Mouse (Mus musculus) heart, adult 18-20 months (tissue): ENCODE measurements around the gene Ikzf1. TPM values are rescaled to one million over a fixed set of nuclear protein-coding genes. Genes with fewer than 3 reads are reported as not detected.
A peak's percentile ranks its signal among the peaks of the same experiment; 100 is the strongest.

Experiments used
- DNase-seq, 2 experiments: peaks; one replicate each; pipeline ENCODE4 v3.0.0; 2021 to 2022; ENCODE audit warnings: mixed read lengths in 1 of 2
- total RNA-seq, 2 experiments: library from RNA; stranded (reverse); gene quantifications; 2 replicates each; pipeline ENCODE4 v1.2.3; 2021

Ikzf1 gene
- total RNA-seq, 2 experiments from 2014 or later, result 0.99 to 6.6 TPM

DNA sequence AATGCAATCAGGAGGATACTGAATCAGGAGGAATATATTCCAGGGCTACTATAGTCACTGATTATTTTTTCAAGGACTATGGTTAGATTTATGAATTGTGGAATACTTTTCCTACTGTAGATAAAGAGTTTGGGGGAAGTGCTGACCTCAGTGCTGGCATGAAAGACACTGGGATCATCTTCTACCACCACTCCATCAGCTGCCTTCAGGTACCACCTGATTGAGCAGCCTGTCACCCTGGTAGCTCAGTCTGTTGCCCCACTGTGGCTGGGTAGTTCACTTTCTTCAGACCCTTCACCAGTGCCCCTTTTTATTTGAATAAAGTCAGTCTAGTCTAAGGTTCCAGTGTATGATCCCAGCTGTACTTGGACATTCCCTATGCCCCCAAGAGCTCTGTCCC, 81.9 kb downstream of the Ikzf1 start:
- DNase-seq, result no peak

DNA sequence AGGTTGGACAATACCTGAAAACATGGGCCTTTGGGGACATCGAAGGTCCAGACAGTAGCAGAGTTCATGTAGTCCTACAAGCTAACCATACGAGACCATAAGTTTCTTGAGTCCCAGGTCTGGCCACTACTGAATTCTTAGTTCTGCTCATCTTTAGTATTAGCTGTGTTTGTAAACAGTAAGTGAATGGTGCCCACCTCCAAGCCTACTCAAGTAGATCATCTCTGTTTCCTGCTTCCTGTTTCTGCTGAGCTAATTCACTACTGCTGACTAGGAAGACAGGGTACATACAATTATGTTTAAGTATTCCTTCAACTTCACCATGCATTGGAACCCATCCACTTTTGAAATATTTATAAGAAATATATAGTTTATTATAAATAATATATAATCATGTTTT, 83.3 kb downstream of the Ikzf1 start:
- DNase-seq, result no peak

DNA sequence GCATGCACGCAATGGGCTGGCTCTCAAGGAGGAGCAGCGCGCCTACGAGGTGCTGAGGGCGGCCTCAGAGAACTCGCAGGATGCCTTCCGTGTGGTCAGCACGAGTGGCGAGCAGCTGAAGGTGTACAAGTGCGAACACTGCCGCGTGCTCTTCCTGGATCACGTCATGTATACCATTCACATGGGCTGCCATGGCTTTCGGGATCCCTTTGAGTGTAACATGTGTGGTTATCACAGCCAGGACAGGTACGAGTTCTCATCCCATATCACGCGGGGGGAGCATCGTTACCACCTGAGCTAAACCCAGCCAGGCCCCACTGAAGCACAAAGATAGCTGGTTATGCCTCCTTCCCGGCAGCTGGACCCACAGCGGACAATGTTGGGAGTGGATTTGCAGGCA, 84.5 kb downstream of the Ikzf1 start:
- DNase-seq, result no peak

- no peak for DNase-seq
Observed at GRCm38 (mm10) chr11:11770691-11771090, 85.9 kb downstream of the Ikzf1 start.

GRCm38 (mm10) chr11:11772196-11772595, 87.4 kb downstream of the Ikzf1 start:
- no peak for DNase-seq

DNA sequence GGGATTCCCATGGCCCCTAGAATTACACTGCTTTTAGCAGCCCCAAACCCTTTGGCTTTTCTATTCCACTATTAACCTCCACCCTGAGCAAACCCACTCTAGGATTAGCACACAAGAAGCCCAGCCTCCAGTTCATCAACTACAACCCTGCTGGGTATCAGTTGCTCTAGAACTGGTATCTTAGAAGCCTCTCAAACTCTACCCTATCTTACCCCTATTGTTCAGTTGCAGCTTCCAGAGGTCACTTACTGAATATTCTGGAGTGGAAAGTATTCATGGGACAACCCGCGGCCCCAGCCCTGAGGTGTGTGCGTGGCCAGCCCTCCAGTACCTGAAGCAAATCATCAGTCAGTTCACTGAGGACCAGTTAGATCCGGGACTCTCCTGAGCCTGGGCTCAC, 89.6 kb downstream of the Ikzf1 start:
- no peak for DNase-seq

DNA sequence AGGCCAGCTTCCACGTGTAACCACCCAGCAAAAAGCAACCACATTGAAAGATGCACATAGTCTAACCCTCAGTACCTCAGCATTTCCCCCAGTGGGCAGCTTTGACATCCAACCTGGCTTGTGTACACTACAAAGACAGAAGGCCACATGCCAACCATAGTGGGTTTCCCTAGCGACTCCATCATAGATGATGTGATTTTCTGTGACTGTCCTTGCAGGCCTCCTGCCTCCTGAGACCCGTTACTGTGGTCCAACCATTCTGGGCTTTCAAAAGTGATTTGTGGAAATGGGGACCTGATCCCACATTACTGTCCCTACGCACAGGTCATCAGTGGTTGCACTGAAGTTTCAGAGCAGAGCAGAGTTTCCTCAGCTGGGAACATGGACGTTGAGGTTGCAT, 90.1 kb downstream of the Ikzf1 start:
- no peak for DNase-seq

GRCm38 (mm10) chr11:11776071-11776821, 91.4 kb downstream of the Ikzf1 start:
- DNase-seq, result no peak

GRCm38 (mm10) chr11:11776822-11777174, 92.0 kb downstream of the Ikzf1 start:
- no peak for DNase-seq

DNA sequence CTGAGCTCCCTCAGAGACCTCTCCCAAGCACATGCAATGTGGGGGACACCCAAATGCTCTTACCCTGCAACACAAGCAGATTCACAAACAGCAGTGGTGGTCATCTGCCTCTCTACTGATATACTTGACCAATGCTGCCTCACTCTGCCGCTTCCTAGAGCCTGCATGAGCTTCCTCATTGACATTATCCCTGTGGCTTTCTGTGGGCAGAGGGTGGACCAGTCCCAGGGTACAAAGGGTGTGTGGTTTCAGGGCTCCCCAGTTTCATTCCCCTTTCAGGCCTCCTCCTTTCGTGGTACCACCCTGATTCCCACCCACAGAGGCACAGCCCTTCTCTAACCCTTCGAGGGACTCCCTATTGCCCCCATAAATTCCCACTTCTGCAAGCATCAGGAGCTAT, 92.4 kb downstream of the Ikzf1 start:
- no peak for DNase-seq

DNA sequence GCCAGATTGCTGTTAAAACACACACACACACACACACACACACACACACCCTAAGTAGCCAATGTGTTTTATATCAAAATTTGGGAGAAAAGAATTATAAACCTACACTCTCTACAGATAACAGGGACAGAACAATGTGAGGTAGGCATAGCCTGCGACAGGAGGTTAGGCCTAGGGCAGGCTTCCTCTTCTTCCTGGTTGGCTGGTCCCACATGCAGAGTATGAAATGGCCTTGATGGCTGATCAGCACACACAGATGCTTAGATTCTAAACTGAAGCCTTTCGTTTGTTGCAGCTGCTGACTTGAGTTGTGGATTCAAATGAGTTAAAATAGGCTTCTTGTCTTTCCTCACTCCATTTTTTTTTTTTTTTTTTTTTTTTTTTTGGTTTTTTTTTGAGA, 93.0 kb downstream of the Ikzf1 start:
- DNase-seq, result no peak

DNA sequence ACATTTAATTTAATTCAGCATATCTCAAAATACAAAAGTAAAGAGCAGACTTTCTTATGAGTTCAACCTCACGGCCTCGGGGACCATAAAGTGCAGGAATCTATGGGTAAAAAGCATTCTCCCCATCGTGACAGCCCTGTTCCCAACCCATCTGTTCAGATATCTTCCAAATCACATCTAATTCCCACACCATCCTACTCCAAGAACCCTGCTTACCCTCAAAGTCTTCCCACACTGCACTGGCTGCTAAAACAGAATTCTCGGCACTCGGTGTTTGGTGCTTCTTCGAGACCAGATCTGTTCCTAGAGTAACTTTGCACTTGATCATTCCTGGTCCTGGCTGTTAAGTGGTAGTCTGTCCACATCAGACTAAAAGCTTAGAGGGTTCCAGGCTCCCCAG, 93.5 kb downstream of the Ikzf1 start:
- DNase-seq, result no peak

DNA sequence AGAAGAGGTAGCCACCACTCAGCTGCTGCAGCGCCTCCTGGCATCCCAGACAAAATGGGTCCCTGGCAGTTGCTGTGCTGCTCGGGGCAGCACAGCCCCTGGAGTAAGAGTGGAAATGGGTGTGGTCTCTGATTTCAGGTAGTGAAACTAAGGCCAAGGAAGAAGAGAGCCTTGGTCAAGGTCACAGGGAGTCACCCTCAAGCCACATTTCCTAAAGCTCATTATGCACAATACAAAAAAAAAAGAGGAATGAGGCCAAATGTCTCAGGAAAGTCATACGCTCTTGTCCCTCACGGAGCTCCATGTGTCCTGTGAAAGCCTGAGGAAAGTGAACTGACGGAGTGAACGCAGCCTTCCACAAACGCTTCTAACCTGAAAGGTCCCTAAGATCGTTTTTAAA, 96.9 kb downstream of the Ikzf1 start:
- DNase-seq, result no peak

GRCm38 (mm10) chr11:11785457-11785856, 100.7 kb downstream of the Ikzf1 start:
- peak in 1 of 2 experiments; percentile 42 for DNase-seq

DNA sequence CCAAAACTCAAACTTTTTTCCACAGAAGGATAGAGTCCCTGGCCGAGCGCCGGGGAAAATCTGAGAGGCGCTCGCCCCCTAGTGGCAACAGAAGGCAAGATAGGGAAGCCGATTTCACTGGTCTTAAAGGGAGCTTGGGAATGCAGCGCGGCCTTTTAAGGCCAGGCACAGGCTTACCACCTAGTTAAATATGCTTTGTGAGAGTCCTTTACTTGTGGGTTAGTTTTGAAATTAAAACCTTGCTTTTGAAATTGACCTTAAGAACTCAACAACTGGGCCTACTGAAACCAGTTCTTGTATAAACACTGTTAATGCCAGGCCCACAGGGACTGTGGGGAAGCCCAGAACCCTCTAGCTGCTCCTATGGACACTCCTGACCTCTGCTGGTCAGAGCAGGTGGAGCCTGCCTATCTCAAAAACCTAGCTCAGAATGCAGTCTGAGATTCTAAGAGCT, 103.7 kb downstream of the Ikzf1 start:
- DNase-seq, result peak; percentile 76 to 87

DNA sequence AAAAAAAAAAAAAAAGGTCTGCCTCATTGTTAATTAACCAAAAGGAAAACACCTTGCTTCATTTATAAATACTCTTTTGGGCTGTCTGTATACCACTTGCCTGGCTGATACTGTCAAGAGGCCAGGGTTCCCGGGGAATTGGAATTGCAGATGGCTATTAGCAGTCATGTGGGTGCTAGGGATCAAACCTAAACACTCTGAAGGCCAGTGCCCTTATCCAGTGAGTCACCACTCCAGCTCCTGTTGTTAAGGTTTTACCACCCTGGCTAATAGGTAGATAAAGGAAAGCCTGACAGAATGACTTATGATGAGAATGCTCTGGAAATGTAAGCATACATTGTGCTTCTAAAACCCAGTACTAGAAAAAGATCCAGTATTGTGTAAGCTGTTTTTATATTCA, 109.8 kb downstream of the Ikzf1 start:
- no peak for DNase-seq

DNA sequence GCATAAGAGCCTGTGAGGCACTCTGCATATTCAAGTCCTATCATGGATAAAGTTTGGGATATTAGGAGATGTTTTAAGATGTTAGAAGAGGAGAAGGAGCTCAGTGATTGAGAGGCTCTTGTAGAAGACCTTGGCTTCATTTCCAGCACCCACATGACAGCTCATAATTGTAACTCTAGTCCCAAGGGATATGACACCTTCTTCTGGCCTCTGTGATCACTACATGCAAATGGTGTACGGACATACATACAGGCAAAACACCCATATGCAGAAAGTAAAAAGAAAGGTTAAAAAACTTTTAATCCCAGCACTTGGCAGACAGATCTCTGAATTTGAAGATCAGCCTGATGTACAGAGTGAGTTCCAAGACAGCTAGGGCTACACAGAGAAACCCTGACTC, 113.9 kb downstream of the Ikzf1 start:
- no peak for DNase-seq

- no peak for DNase-seq
Observed at GRCm38 (mm10) chr11:11800304-11800703, 115.5 kb downstream of the Ikzf1 start.

DNA sequence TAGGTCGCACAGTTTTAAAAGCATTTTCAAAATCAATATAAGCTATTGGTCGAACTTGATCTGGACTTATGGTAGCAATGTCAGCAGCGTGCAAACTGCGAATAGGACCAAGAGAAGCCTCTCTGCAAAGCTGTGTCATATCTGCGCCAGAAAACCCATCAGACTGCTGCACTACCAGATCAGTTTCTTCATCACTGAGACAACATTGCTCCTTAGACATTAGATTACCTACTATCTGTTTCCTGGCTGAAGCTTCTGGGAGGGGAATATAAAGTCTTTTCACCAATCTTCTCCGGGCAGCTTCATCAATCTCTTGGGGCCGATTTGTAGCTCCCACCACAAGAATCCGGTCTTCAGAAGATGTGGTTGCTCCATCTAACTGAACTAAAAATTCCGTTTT, 116.3 kb downstream of the Ikzf1 start:
- no peak for DNase-seq

GRCm38 (mm10) chr11:11804421-11804820, 119.6 kb downstream of the Ikzf1 start:
- no peak for DNase-seq

DNA sequence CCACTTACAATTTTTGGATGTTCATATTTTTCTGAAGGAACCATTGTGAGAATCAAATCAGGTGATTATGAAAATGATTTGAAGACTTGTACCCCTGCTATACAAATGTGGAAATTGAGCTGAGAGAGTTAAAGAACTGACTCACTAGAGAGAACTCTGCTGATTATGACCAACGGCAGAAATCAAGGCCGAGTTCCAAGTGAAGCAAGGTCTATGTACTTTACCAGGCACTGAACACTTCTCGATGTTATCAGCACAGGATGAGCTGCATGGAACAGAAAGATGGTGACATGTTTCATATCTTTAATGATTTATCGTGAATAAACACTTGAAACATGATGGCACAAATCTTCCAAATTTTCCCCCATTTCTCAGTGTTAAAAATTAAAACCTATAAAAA, 121.1 kb downstream of the Ikzf1 start:
- no peak for DNase-seq

DNA sequence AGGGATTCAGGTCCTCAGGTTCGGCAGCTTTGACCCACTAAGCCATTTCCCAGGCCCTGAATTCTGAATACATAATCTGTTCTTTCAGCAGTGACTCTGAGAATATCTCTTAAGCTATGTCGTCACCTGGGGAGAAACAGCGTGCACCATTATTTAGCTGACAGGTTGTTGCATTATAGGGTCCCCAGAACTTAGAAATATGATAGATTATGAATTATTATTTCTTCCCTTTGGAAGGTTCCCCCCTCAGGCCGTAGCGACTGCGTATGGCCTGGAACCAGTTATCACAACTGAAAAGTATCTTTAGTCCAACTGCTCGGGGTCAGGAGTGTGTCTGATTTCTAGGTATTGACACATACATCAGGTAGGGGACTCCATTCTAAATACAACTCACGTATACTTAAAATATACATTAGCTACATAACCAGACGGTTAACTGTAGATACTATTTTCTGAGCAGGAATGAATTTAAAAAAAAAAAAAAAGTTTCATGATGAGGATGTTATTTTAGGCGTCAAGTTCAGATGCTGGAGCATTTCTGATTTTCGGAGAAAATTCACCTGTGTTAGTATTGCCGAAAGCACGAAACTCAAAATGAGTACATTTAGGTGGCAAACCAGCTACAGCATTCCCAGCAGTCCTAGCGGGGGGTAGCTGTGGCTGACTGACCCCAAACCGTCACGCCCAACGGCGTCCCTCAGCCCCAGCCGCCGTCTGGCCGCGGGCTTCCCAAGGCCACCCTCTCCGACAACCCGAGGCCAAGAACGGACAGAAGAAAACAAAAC, 123.4 kb downstream of the Ikzf1 start:
- DNase-seq, result no peak

DNA sequence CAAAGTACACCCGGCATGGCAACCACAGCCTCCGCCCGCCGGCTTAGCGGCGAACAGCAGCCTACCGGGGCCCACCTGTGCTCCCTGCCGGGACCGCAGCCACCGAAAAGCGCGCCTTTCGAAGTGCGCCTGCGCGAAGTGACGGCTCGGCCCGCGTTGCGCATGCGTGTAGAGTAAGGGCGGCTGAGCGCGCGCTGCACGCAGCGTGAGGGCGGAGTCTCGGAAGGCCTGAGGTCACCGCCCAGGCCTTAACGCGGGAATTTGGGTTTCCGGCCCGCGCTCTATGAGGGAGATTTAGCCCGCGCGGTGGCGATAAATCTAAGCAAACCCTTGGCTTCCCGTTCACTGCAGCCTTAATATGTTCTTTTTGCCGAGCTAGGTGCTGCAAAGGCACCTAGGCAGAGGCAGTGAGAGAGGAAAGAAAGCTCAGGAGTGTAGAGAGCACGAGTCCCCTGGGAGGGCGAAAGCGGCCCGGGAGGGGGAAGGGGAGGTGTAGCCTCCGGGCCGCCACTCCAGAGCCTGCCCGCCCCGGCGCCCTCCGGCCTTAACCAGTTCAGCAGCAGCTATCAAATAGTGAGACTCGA, 124.1 kb downstream of the Ikzf1 start, which contains the start of gene Fignl1:
Fignl1 (minus strand) TSS at position 143 of the 584 bp plus-strand sequence.
- DNase-seq, result peak; percentile 96 to 98
